Mouse (Mus musculus): Measurements from ENCODE around the gene Exo5. TPM values are rescaled to one million over a fixed set of nuclear protein-coding genes. Genes with fewer than 3 reads are reported as not detected.

The Exo5 gene
- polyA plus RNA-seq, 1 experiment from 2014 or later: 41.5 TPM

- peaks cover 28% of the 10 kb centered on the region for H3K36me3 ChIP-seq (replicated peaks)
- no peak for DNase-seq (ENCODE audit: low spot score)
- peaks cover 9% of the 10 kb centered on the region; the same call in 1 of the 2 replicates for H3K9me3 ChIP-seq
- 96% methylated on average over 18 of the region's 18 CpGs for WGBS
- H3K4me3 ChIP-seq: no peak overlapping the region
- H3K4me1 ChIP-seq: no peaks in the 10 kb centered on the region
- H3K27ac ChIP-seq (replicated peaks): no peak overlapping the region
- no peaks in the 10 kb centered on the region for H3K27me3 ChIP-seq (replicated peaks; ENCODE audit: low read depth, poor library complexity, severe bottlenecking)
Measured at GRCm38 (mm10) chr4:120930736-120931135, 5.9 kb upstream of the Exo5 start.

GRCm38 (mm10) chr4:120928686-120929085 lies 3.9 kb upstream of the Exo5 start:
- 89% methylated on average over 3 of the region's 3 CpGs for WGBS
- no peak for DNase-seq (ENCODE audit: low spot score)

DNA sequence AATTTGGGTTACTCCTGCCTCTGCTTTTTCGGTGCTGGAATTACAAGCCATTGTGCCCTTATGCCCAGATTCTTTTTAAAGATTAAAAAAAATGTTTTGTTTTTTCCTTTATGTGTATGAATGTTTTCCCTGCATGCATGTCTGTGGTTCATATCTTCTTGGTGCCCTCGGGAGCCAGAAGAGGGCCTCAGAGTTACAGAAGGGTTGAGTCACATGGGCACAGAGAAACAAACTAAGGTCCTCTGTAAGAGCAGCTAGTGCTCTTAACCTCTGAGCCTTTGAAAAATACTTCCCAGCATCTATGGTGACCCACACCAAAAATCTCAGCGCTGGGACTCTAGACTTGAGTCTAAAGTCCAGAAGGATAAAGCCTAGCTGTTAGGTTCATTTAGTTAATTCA lies 569 bp upstream of the Exo5 start:
- H3K9me3 ChIP-seq: peaks cover 14% of the 10 kb centered on the region; the same call in 1 of the 2 replicates
- peaks cover 12% of the 10 kb centered on the region; the same call in 1 of the 2 replicates for H3K4me1 ChIP-seq
- peak overlapping the region; percentile 77 for H3K4me3 ChIP-seq
- H3K36me3 ChIP-seq (replicated peaks): peaks cover 34% of the 10 kb centered on the region
- H3K27ac ChIP-seq (replicated peaks): peak overlapping the region; percentile 91
- DNase-seq (ENCODE audit: low spot score): no peak
- no peaks in the 10 kb centered on the region for H3K27me3 ChIP-seq (replicated peaks; ENCODE audit: low read depth, poor library complexity, severe bottlenecking)
- WGBS: 25% methylated on average over 3 of the region's 3 CpGs

More at GRCm38 (mm10) chr4:120928686-120929085, 3.9 kb upstream of the Exo5 start:
- H3K4me1 ChIP-seq: peaks cover 12% of the 10 kb centered on the region; the same call in 1 of the 2 replicates
- H3K27ac ChIP-seq (replicated peaks): no peak overlapping the region
- no peak overlapping the region for H3K4me3 ChIP-seq
- peaks cover 9% of the 10 kb centered on the region; the same call in 1 of the 2 replicates for H3K9me3 ChIP-seq
- H3K27me3 ChIP-seq (replicated peaks; ENCODE audit: low read depth, poor library complexity, severe bottlenecking): no peaks in the 10 kb centered on the region
- H3K36me3 ChIP-seq (replicated peaks): peaks cover 14% of the 10 kb centered on the region

DNA sequence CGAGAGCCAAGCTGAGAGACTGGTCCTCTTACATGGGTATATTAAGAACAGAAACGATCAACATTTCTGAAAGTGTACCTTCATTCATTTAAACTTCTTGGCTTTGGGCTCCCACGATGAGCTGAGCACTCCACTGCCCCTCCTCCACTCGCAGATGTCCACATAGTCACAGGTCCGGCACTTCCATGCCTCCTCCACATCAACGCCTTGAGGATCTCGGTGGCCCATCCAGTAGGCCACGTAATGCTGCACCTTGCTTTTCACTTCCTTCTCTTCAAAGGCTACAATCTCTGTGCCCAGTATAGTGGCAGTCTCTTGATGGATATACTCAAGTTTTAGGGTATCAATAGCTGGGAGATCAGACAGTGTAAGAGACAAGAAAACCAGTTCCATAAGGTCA lies 3.4 kb downstream of the Exo5 start:
- H3K27me3 ChIP-seq (replicated peaks; ENCODE audit: low read depth, poor library complexity, severe bottlenecking): no peaks in the 10 kb centered on the region
- peaks cover 43% of the 10 kb centered on the region for H3K36me3 ChIP-seq (replicated peaks)
- H3K9me3 ChIP-seq: peaks cover 14% of the 10 kb centered on the region; the same call in 1 of the 2 replicates
- H3K4me1 ChIP-seq: peaks cover 12% of the 10 kb centered on the region; the same call in 1 of the 2 replicates
- H3K4me3 ChIP-seq: no peak overlapping the region
- 96% methylated on average over 8 of the region's 8 CpGs for WGBS
- DNase-seq (ENCODE audit: low spot score): no peak
- H3K27ac ChIP-seq (replicated peaks): no peak overlapping the region

- Histone ChIP-seq H3K4me3 (no peak overlapping the region), H3K27ac (replicated peaks) (no peak overlapping the region), H3K4me1 (no peaks in the 10 kb centered on the region), H3K36me3 (replicated peaks) (peaks cover 4% of the 10 kb centered on the region), H3K27me3 (replicated peaks; ENCODE audit: low read depth, poor library complexity, severe bottlenecking) (no peaks in the 10 kb centered on the region), H3K9me3 (no peaks in the 10 kb centered on the region)
- 80% methylated on average over 4 of the region's 4 CpGs for WGBS
- DNase-seq (ENCODE audit: low spot score): no peak
Measured at GRCm38 (mm10) chr4:120914501-120914900, 10.3 kb downstream of the Exo5 start.

GRCm38 (mm10) chr4:120913861-120914260 lies 11.0 kb downstream of the Exo5 start:
- H3K27ac ChIP-seq (replicated peaks): no peak overlapping the region
- no peak overlapping the region for H3K4me3 ChIP-seq
- H3K27me3 ChIP-seq (replicated peaks; ENCODE audit: low read depth, poor library complexity, severe bottlenecking): no peaks in the 10 kb centered on the region
- no peaks in the 10 kb centered on the region for H3K9me3 ChIP-seq
- no peaks in the 10 kb centered on the region for H3K36me3 ChIP-seq (replicated peaks)
- no peak for DNase-seq (ENCODE audit: low spot score)
- 76% methylated on average over 1 of the region's 1 CpGs for WGBS
- no peaks in the 10 kb centered on the region for H3K4me1 ChIP-seq

DNA sequence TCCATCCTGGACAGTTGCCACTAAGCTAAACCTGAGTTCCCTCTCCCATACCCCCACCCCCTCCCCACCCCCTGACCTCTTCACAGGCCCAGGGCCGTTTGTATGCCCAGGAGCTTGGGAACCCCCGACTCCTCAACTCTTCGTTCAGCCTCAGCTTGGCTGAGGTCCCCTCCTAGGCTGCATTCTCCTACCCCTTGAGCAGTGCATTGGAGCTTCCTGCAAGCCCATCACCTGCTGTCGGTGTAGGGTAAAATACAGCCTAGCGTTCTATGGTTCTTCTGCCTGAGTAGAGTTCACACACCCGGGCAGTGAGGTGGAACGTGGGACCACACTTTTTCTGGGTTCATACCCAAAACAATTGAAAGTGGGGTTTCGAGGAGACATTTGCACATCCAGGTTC lies 11.4 kb downstream of the Exo5 start:
- Histone ChIP-seq H3K4me1 (no peaks in the 10 kb centered on the region), H3K27me3 (replicated peaks; ENCODE audit: low read depth, poor library complexity, severe bottlenecking) (no peaks in the 10 kb centered on the region), H3K4me3 (no peak overlapping the region), H3K9me3 (no peaks in the 10 kb centered on the region), H3K36me3 (replicated peaks) (no peaks in the 10 kb centered on the region), H3K27ac (replicated peaks) (no peak overlapping the region)
- 71% methylated on average over 8 of the region's 8 CpGs for WGBS
- DNase-seq (ENCODE audit: low spot score): no peak

DNA sequence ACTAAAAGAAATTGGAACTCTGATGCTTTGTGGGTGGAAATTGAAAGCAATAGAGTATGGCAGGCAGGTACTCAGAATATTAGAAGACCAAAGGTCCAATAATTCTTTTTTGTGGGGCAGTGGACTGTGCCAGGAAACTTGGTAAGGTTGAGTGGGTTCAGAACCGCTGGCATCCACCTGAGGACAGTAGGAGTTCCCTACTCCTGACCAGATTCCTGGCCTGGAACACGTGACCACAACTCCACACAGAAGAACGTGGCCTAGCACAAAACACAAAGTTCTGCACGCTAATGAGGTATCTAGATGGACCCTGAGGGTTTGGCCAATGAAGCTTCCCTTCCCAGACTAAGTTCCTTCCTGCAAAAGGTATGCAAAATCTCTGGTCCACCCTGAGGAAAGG lies 12.0 kb downstream of the Exo5 start:
- Histone ChIP-seq H3K27me3 (replicated peaks; ENCODE audit: low read depth, poor library complexity, severe bottlenecking) (no peaks in the 10 kb centered on the region), H3K27ac (replicated peaks) (no peak overlapping the region), H3K36me3 (replicated peaks) (no peaks in the 10 kb centered on the region), H3K9me3 (no peaks in the 10 kb centered on the region), H3K4me3 (no peak overlapping the region), H3K4me1 (no peaks in the 10 kb centered on the region)
- DNase-seq (ENCODE audit: low spot score): no peak
- 54% methylated on average over 4 of the region's 4 CpGs for WGBS

DNA sequence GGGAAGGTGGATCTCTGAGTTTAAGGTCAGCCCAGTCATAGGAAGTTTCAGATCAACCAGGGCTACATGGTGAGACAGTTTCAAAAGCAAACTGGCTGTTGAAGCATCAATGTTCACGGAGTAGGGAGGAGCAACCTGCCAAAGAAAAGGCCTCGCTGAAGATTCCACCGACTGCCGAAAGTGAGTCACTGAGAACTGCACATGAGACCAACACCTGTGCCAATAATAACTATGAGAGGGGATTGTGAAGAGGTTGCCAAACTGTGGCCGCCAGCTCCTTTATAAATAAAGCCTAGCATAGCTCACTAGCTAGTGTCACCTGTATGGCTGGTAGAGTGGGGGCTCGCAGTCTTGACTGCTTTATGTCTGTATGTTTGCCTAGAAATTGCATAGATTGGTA lies 13.7 kb downstream of the Exo5 start:
- H3K27me3 ChIP-seq (replicated peaks; ENCODE audit: low read depth, poor library complexity, severe bottlenecking): no peaks in the 10 kb centered on the region
- no peak overlapping the region for H3K27ac ChIP-seq (replicated peaks)
- WGBS: 86% methylated on average over 6 of the region's 6 CpGs
- no peaks in the 10 kb centered on the region for H3K4me1 ChIP-seq
- no peak overlapping the region for H3K4me3 ChIP-seq
- H3K9me3 ChIP-seq: no peaks in the 10 kb centered on the region
- DNase-seq (ENCODE audit: low spot score): no peak
- H3K36me3 ChIP-seq (replicated peaks): no peaks in the 10 kb centered on the region

GRCm38 (mm10) chr4:120909558-120910150 lies 15.2 kb downstream of the Exo5 start:
- WGBS: 31% methylated on average over 15 of the region's 15 CpGs
- Histone ChIP-seq H3K27ac (replicated peaks) (no peak overlapping the region), H3K4me3 (no peak overlapping the region), H3K36me3 (replicated peaks) (no peaks in the 10 kb centered on the region), H3K27me3 (replicated peaks; ENCODE audit: low read depth, poor library complexity, severe bottlenecking) (no peaks in the 10 kb centered on the region), H3K4me1 (no peaks in the 10 kb centered on the region), H3K9me3 (no peaks in the 10 kb centered on the region)
- DNase-seq (ENCODE audit: low spot score): peak; percentile 79

DNA sequence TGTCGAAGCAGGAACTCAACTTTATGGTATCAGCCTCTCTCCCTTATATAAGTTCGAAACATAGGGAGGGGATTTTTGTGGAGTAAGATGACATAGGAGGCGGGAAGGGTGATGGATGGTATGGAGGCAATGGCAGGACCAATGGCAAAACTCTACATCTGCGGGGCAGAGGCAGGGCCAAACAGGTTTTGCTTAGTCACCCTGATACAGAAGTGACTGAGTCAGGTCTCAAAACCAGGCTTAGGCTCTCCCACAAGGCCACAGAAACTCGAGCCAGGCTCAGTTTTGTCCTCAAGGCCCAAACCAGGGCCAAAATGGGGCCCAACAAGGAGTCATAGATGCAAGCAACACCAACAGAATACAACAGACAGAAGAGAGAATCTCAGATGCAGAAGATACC lies 19.2 kb downstream of the Exo5 start:
- DNase-seq (ENCODE audit: low spot score): no peak
- Histone ChIP-seq H3K4me3 (no peak overlapping the region), H3K36me3 (replicated peaks) (no peaks in the 10 kb centered on the region), H3K27me3 (replicated peaks; ENCODE audit: low read depth, poor library complexity, severe bottlenecking) (no peaks in the 10 kb centered on the region), H3K27ac (replicated peaks) (no peak overlapping the region), H3K4me1 (no peaks in the 10 kb centered on the region), H3K9me3 (no peaks in the 10 kb centered on the region)
- 77% methylated on average over 5 of the region's 5 CpGs for WGBS

DNA sequence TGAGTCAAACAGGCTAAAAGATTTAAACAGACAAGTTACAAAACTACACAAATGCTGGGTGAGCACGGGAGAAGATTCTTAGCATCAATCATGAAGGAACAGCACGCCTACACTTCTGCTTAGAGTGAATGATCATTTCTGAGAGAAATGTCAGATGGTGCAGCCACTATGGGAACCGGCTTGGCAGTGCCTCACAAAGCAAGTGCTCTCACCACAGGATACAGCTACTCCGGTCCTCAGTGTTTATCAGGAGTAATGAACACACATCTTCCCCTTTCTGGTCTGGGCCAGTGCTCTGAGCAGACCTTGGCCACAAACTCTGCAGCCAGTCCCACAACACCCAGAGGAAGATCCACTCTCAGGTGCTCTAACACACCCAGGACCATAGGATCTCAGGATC lies 20.3 kb downstream of the Exo5 start:
- H3K27ac ChIP-seq (replicated peaks): no peak overlapping the region
- no peaks in the 10 kb centered on the region for H3K4me1 ChIP-seq
- no peak for DNase-seq (ENCODE audit: low spot score)
- no peaks in the 10 kb centered on the region for H3K27me3 ChIP-seq (replicated peaks; ENCODE audit: low read depth, poor library complexity, severe bottlenecking)
- no peaks in the 10 kb centered on the region for H3K9me3 ChIP-seq
- H3K4me3 ChIP-seq: no peak overlapping the region
- 81% methylated on average over 4 of the region's 4 CpGs for WGBS
- no peaks in the 10 kb centered on the region for H3K36me3 ChIP-seq (replicated peaks)

- no peaks in the 10 kb centered on the region for H3K9me3 ChIP-seq
- DNase-seq (ENCODE audit: low spot score): no peak
- 83% methylated on average over 7 of the region's 7 CpGs for WGBS
Measured at GRCm38 (mm10) chr4:120895810-120896584, 28.8 kb downstream of the Exo5 start.

More at GRCm38 (mm10) chr4:120895810-120896584, 28.8 kb downstream of the Exo5 start:
- peaks cover 10% of the 10 kb centered on the region; the same call in 1 of the 2 replicates for H3K27me3 ChIP-seq (replicated peaks; ENCODE audit: low read depth, poor library complexity, severe bottlenecking)
- peaks cover 24% of the 10 kb centered on the region for H3K4me1 ChIP-seq
- H3K4me3 ChIP-seq: no peak overlapping the region
- H3K36me3 ChIP-seq (replicated peaks): no peaks in the 10 kb centered on the region
- H3K27ac ChIP-seq (replicated peaks): no peak overlapping the region

Measured in embryonic facial prominence, embryonic 10.5 days (tissue).